Mouse (Mus musculus) spleen, postnatal 4 days (tissue): ENCODE data around the gene Galt.

Source experiments
- DNase-seq, 2 experiments: peaks; one replicate each; pipeline ENCODE4 v3.0.0; 2022; ENCODE audit warnings: low spot score in 2 of 2

Gene Galt

GRCm38 (mm10) chr4:41754797-41755337 lies at the start of gene Galt:
Gene Galt, plus strand, starts transcription at chr4:41755228.
- DNase-seq: peak in 1 of 2 experiments; percentile 59

- DNase-seq: no peak
These were observed 48.9 kb upstream of the Galt start for GRCm38 (mm10) chr4:41705922-41706754.

GRCm38 (mm10) chr4:41707011-41707535 lies 48.0 kb upstream of the Galt start:
- DNase-seq: peak in 1 of 2 experiments; percentile 51

GRCm38 (mm10) chr4:41708192-41708745 lies 46.8 kb upstream of the Galt start:
- DNase-seq: no peak

- no peak for DNase-seq
These were observed 44.8 kb upstream of the Galt start for GRCm38 (mm10) chr4:41710229-41710628.

GRCm38 (mm10) chr4:41711705-41712375 lies 43.2 kb upstream of the Galt start:
- no peak for DNase-seq

- DNase-seq: no peak
These were observed 42.4 kb upstream of the Galt start for GRCm38 (mm10) chr4:41712421-41713196.

GRCm38 (mm10) chr4:41713197-41714067 lies 41.6 kb upstream of the Galt start, which contains the start of gene Rpp25l:
Gene Rpp25l, minus strand, starts transcription at chr4:41713534.
- DNase-seq: peak; percentile 85 to 94

GRCm38 (mm10) chr4:41714276-41714675 lies 40.8 kb upstream of the Galt start:
- DNase-seq: peak; percentile 59 to 78

GRCm38 (mm10) chr4:41715082-41715481 lies 39.9 kb upstream of the Galt start:
- no peak for DNase-seq

GRCm38 (mm10) chr4:41715596-41715995 lies 39.4 kb upstream of the Galt start:
- DNase-seq: no peak

GRCm38 (mm10) chr4:41716834-41717233 lies 38.2 kb upstream of the Galt start:
- no peak for DNase-seq

GRCm38 (mm10) chr4:41722918-41723351 lies 32.1 kb upstream of the Galt start, which contains the start of gene Dctn3:
Gene Dctn3, minus strand, starts transcription at chr4:41723170.
- DNase-seq: peak; percentile 82 to 87

- no peak for DNase-seq
These were observed 28.0 kb upstream of the Galt start for GRCm38 (mm10) chr4:41726826-41727621.

GRCm38 (mm10) chr4:41731052-41731765 lies 23.8 kb upstream of the Galt start, which contains the start of gene Arid3c:
Gene Arid3c, minus strand, starts transcription at chr4:41731142.
- no peak for DNase-seq

- DNase-seq: peak; percentile 60 to 78
These were observed 17.3 kb upstream of the Galt start for GRCm38 (mm10) chr4:41737602-41738255.

- no peak for DNase-seq
These were observed 16.8 kb upstream of the Galt start for GRCm38 (mm10) chr4:41738256-41738603.

GRCm38 (mm10) chr4:41739260-41739659 lies 15.8 kb upstream of the Galt start:
- peak in 1 of 2 experiments; percentile 56 for DNase-seq
